35 mouse cellular contexts compared by ENCODE assay signal in the genomic region with DNA sequence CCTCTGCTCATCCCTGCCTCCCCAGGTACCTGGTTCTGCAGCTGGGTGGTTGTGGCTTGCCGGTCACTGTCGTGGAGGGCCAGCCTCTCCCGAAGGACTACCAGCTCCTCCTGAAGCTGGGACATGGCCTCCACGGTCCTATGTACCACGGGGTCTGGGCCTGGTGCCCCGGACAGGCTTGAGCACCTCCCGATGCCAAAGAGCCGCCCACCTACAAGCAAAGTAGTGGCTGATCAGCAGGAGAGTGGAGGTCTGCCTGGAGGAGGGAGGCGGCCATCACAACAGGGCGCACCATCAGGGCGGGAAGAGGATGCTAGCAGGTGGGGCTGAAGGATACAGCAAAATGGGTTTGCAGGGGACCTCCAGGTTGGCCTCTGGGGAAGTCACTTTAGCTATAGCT.
"Had no signal": no experiment of that assay in that cellular context is flagged by ENCODE, and none has a peak within 500 bp of the region (broad histone marks: within the 10 kb centered on the region; RNA-seq: fewer than 3 reads in every experiment).

No protein-coding gene starts in this region.

- DNase-seq: heart, adult 2 months; heart, postnatal 14 days; heart, postnatal 36 days; heart, postnatal 4 days; kidney, adult 11 months; kidney, adult 18-20 months; kidney, adult 2 months; kidney, adult 8-10 months; kidney, adult 9 months; kidney, postnatal 10 days; kidney, postnatal 14 days; kidney, postnatal 25 days; kidney, postnatal 36 days; kidney, postnatal 4 days; layer of hippocampus, adult 9-11 months; layer of hippocampus, postnatal 36 days had no signal

- H3K27ac ChIP-seq: heart, adult 2 months; heart, embryonic 13.5 days; heart, embryonic 15.5 days; hindbrain, embryonic 10.5 days; hindbrain, embryonic 12.5 days; hindbrain, embryonic 13.5 days; hindbrain, embryonic 14.5 days; hindbrain, embryonic 15.5 days; hindbrain, postnatal 0 days; intestine, embryonic 15.5 days; kidney, embryonic 15.5 days; kidney, postnatal 0 days; layer of hippocampus, adult 2 months; left cerebral cortex, adult 2 months had no signal

- H3K36me3 ChIP-seq: hindbrain, embryonic 10.5 days had no signal

- H3K4me3 ChIP-seq: heart, adult 2 months; heart, embryonic 12.5 days; heart, embryonic 13.5 days; heart, embryonic 15.5 days; hindbrain, embryonic 10.5 days; hindbrain, embryonic 12.5 days; hindbrain, embryonic 13.5 days; hindbrain, embryonic 15.5 days; intestine, embryonic 15.5 days; kidney, embryonic 15.5 days; layer of hippocampus, adult 2 months; left cerebral cortex, adult 2 months had no signal

- H3K9me3 ChIP-seq: heart, embryonic 12.5 days; heart, embryonic 13.5 days; heart, embryonic 15.5 days; hindbrain, embryonic 10.5 days; hindbrain, embryonic 12.5 days; hindbrain, embryonic 13.5 days; hindbrain, embryonic 15.5 days; intestine, embryonic 15.5 days; kidney, embryonic 15.5 days had no signal

- H3K27me3 ChIP-seq: heart, embryonic 12.5 days; heart, embryonic 13.5 days; heart, embryonic 15.5 days; hindbrain, embryonic 12.5 days; hindbrain, embryonic 13.5 days; hindbrain, embryonic 15.5 days; intestine, embryonic 15.5 days; kidney, embryonic 15.5 days had no signal

- ATAC-seq: hindbrain, embryonic 16.5 days; hindbrain, postnatal 0 days; inflammation-experienced regulatory T-cells, adult 6 months; intestine, embryonic 15.5 days; intestine, embryonic 16.5 days; intestine, postnatal 0 days had no signal

- H3K4me2 ChIP-seq: heart, embryonic 11.5 days; heart, embryonic 12.5 days; heart, embryonic 13.5 days; heart, embryonic 15.5 days; hindbrain, embryonic 12.5 days; hindbrain, embryonic 13.5 days; hindbrain, embryonic 14.5 days; hindbrain, embryonic 15.5 days; intestine, embryonic 15.5 days; kidney, embryonic 15.5 days had no signal

- H3K9ac ChIP-seq: heart, embryonic 12.5 days; heart, embryonic 13.5 days; heart, embryonic 15.5 days; hindbrain, embryonic 12.5 days; hindbrain, embryonic 13.5 days; hindbrain, embryonic 14.5 days; hindbrain, embryonic 15.5 days; intestine, embryonic 15.5 days; kidney, embryonic 15.5 days had no signal
